Mouse (Mus musculus): ENCODE measurements around the gene Samd5.
A peak's percentile ranks its signal among the peaks of the same experiment; 100 is the strongest.

Gene Samd5

DNA sequence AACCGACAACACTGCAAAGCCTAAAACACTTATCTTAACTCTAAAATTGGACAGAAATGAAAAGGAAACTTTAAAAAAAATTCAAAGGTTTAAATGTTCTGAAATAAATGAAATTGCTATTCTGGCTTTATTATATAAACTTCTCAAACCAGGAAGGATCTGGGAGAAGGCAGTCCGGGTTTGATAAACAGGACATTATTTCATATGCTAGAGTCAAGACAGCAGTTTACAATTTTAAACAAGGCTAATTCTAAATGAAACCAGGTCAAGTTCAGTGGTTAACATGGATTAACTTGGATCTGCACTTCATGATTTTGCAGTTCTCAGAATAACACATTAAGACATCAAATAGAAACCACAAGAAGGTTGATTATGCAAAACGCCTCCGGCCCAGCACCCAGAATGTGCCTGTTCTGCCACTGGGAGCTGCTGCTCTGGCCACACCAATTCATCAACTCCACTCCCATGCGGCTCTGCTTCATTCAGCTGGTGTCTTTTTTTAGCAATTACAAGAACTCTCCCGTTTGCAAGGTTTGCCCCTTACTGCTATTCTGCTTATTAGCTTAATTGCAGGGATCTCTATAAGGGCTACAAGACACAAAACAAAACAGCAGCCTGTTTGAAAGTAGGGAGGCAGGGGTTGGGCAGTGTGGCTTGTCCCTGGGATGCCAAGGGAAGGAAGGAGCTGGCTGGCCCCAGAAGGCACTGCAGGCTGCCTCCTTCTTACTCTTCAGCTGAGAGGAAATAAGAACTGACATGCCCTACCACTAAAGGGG, 24.8 kb downstream of the Samd5 start:
- no peak for DNase-seq (ENCODE audit: low read depth)

DNA sequence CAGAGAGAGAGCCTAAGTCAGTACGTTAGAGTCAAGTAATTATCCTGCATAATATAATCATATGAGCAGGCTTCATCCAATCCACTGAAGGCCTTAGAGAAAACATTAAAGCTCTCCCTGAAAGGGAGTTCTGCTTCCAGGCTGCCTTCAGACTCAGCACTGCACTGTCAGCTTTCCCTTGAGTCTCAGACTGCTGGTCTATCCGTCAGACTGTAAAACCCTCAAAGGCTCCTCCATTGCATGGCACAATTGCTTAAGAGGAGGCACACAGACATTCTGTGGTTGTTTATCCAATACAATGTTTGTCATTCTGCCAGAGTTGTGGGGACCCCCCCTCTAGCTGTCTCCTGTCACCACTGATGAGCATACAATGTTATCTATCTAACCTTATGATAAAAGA, 26.5 kb downstream of the Samd5 start:
- no peak for DNase-seq (ENCODE audit: low read depth)

DNA sequence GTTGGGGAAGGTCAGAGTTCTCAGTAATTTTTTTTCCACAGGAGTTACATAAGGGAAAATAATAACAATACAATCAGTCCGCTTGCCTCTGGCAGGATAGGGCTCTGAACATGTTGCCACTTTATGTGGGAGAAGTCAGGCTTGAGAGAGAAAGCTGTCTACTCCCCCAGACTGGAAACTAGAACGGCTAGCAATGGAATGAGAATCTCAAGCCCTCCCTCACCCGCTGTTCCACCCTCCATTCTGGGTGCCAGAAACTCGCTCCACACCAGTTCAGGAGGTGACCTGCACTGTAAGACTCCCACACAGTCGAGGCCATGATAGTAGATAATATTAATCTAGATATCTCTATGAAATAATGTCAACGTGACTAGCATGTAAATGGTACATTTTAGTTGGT, 27.3 kb downstream of the Samd5 start:
- DNase-seq (ENCODE audit: low read depth): no peak

DNA sequence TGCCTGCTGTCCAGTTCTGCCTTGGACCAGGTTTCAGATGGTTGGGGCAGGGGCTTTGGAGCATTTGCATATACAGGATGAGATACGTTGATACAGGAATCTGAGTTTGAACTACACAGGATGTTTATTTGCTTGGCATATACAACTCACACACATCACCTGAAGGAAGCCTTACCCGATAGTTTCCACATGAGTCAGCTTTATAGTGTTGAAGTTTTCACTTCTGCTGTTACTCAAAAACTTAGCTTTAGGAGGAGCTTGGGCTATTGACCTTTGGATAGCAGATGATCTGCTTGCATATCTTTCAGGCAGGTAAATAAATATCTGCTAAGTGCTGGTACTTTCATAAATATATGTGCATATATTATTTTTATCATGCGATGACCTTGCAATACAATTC, 28.6 kb downstream of the Samd5 start:
- no peak for DNase-seq (ENCODE audit: low read depth)

DNA sequence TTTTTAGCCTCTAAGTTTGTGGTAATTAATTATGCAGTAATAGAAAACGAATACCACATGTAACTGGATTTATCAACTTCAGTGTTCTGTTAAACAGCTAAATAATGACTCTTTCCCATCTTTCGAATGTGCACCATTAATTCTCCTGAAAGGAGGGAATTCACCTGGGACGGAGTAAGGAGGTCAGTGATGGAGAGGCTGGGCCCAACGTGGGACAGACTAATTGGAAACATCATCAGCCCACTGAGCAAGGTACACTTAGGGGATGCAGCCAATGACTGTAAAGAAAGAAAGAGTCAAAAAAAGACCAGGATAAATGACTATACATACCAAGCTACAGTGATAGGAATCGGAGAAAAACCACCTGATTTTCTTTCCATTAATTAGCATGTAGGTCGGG, 31.5 kb downstream of the Samd5 start:
- DNase-seq (ENCODE audit: low read depth): no peak

DNA sequence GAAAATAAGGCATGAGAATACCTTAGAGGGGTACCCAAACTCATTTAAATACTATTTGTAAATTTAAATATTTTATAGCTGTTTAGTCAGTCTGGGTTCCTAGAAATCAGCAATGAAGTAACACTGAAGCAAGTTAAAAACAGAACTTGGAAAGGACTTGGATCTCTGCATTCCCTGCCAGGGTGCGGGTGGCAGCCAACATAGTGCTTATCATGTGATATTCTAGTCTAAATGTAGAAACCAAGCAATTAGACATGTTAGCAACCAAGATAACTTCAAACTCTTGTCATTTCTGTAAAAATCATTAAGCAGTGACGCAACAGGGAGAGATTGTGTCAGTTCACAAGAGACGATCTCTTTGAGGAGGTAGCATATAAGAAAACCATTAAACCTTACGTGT, 32.9 kb downstream of the Samd5 start:
- no peak for DNase-seq (ENCODE audit: low read depth)

DNA sequence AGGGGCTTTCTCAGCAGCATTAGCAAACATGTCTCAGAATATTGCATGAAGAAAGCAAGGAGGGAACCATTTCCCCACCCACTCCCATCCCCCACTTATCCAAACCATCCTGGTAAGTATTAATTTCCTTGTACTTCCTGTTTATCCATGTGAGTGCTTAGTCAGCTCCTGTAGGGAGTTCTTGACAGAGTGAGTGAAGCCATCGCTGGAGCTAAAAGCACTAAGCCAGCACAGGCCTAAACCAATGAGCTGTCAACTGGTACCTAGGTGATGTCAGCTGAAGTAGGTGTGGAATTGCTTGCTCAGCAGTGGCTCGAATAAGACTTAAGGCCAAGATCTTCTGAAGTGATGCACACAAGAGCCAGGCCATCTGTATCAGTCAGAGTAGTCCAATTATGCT, 34.3 kb downstream of the Samd5 start:
- no peak for DNase-seq (ENCODE audit: low read depth)

DNA sequence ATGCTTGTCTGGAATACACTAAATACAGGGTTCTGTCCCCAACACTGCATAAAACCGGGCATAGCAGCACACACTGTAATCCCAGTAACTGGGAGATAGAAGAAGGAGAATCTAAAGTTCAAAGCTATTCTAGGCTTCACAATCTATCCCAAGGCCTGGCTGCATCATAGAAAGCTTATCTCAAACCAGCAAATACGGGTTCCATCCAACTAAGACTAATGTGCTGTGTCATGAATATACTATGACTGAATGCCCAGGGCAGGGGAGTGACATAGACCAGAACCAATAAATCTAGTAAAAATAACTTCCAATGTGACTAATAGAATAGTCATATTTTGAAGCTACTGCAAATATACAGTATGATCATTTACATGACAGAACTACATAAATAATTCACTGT, 35.0 kb downstream of the Samd5 start:
- DNase-seq (ENCODE audit: low read depth): no peak

DNA sequence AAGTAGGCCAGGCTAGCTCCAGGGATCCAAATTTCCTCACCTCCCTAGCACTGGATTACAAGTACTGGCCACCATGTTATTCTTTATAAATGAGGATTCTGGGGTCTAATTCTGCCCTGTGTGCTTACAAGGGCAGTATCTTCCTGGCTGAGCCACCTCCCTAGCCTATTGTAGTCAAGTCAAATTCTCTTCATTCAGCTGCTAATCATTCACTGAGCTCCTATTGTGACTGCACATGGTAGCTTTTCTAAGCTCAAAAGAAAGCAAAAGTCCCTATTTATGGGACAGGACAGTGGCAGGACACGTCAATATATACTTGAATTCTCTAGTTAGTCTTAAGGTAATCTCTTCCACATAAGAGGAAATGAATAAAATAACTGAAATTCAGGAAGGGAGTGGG, 49.7 kb downstream of the Samd5 start:
- DNase-seq (ENCODE audit: low read depth): no peak

DNA sequence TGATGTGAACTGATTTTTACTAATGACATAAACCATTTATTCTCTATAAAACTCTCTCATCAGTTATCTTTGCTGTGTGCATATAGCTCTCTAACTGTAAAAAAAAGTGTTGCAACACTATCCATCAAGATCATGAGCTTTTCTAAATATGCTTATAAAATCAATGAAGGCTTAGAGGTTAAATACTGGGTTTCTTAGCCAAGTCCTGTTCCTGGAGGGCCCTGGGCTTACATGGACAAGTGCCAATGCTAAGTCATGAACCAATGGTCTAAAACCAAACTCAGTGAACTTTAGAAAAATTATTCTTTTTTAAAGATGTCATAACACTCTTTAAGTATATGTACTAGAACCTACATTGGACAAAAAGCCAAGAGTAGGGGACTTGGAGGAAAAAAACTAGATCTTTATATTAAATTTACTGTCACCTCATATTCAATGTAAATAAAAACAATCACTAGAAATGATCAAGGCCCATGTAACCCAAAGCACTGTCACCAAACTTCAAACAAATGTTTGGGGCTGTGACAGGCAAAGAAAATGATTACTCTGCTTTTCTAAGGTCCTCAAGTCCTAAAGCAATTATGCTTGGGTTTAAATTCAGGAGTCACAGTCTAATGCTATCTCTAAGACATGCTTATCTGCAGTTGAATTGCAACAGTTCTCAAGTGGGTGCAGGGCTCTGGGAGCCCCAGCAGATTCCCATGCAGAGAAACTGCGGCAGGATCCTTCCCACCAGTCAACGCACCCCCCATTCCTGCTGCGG, 52.9 kb downstream of the Samd5 start:
- no peak for DNase-seq (ENCODE audit: low read depth)

DNA sequence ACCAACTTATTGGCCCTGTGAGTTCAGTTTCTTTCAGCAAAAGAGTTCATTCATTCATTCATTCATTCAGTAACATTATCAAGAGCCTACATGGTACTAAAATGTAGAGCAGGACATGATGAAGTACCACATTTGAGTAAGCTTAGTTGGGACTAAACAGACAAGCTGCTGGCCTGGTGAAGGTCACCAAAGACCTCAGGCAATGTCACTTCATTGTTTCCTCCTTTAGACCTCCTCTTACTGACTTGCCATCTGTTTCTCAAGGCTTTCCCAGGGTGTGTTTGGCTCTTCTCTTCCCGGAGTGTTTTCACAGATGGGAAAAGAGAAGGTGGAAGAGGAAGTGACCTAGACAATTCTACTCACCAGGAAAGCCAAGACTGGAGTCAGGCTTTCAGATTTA, 54.0 kb downstream of the Samd5 start:
- no peak for DNase-seq (ENCODE audit: low read depth)

DNA sequence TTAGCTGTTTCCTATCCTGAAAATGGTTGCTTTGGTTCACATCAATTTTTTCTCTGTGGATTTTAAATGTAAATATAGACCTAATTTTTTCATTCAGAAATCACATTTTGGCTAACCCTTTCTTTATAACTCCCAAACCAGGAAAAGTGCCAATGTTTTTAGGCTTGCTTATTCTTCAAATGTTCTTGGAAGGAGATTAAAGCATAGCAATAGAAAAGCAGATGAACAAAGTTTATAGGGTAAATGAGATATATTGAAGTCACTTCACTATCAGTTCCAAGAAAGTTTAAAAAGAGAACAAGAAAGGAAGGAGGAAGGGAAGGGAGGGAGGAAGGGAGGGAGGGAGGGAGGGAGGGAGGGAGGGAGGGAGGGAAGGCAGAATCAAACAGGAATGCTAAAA, 60.0 kb downstream of the Samd5 start:
- DNase-seq (ENCODE audit: low read depth): no peak

DNA sequence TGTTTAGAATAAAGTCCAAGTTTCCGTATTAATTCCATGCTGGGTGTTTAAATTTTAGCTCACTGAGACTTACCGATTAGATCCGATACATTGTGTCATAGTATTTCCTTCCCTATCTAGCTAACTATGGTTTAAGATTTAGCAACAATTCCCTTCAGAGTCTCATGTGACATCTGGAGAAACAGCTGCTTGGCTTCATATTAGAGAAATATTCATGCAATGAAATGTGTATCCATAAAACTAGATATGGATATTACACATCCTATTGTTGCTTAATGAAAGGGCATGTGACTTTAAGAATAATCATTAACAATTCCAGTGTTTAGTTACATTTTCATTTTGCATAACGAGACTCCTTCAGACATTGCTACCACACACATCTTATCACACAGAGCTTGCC, 66.2 kb downstream of the Samd5 start:
- no peak for DNase-seq (ENCODE audit: low read depth)

DNA sequence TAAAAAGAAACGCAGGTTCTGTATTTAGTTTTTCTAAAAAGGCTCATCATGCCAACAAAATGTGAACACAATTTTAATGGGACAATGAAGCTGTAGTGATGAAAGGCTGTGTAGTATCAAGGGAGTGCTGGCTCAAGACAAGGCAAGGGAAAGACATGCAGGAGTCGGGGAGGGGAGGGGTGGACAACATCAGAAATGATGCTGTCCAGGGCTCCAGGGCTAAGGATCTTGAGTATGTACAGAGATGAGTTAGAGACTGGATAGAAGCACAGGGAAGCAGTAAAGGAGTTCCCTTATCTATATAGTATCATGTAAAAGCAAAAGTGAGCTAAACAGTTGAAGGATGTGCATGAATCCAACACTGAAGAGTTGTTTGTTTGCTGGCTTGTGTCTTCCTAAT, 67.9 kb downstream of the Samd5 start:
- DNase-seq (ENCODE audit: low read depth): no peak

DNA sequence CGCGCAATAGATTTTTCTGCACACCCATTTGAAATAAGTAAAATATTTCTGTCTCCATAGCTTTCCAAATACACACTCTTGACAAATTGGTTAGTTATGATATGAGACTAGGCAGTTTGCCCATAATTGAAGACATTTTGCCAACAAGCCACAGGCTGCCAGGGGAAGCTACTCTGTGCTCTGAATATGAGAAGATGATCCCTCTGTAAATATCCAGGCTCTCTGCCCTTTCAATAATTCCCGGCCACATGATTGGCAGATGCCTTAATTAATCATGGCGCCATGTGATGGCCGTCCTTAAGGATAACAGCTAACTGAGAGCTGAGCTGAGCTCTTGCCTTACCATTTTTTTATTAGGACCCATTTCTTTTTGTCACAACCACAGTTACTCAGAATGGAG, 69.4 kb downstream of the Samd5 start:
- DNase-seq (ENCODE audit: low read depth): no peak

DNA sequence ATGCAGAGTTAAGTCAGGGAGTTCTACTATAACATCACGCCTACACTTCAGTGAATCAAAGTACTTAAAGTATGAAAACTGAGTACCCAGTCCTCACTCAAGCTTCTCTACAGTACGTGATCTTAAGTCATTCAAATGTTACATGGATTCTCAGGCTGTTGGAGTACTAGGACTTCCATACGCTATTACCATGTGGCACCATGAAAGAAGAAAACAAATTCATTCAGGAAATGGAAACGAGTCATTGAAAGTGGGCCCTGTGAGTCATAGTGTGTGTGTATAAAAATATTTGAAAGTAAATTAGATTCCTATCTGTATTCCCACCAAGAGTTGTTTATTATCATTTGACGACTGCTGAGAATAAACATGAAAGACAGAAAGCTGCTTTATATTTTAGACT, 71.7 kb downstream of the Samd5 start:
- no peak for DNase-seq (ENCODE audit: low read depth)

DNA sequence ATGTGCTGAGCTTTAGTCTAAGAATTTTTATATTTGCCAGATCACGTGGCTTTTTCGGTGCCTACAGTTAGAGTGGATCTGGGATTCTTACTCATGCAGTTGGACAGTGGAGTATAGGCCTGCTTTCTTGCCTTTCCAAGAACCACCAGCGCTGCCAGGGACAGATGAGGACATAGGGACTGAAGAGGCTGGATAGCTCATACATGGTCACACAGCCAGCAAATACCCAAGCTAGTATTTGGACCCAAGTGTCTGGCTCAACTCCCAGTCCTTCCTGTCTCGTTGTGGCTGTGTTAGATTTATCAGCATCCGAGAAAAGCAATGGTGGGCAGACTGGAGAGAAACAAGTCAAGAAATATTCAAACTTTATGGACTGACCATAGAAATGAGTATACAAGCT, 72.2 kb downstream of the Samd5 start:
- no peak for DNase-seq (ENCODE audit: low read depth)

DNA sequence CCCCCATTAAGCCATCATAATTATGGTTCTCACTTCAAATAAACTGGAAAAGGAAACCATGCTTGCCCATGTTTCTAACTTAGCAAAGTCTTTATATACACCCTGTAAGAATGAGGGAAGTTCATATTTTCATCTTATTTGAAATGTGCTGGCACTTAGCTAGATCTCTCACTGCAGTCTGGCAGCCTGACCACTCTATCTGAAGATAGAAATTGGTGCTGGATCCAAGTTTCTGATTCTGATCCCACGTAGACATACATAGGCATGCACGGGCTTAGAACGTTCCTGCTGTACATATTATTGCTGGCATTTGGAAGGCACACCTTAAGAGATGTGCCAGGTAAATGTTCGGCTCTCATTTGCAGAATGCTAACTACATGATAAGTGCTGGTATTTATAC, 72.6 kb downstream of the Samd5 start:
- DNase-seq (ENCODE audit: low read depth): no peak

DNA sequence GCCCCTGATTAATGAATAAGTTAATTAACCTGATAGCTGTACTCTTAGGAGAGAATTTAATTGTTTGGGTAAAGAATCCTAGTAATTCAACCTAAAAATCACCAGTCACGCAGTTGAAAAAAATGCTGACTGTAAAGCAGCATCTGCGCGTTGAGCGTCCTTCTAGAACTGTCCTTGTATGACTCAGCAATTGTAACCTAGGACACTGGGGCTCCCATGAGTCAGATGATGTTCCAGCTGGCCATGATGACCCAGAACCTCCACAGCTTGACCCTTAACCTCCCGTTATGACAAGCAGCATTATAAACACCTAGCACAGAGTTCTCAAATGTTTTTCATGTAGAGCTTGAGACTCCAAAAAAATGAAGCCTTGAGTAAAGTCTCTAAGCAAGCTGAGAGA, 78.8 kb downstream of the Samd5 start:
- no peak for DNase-seq (ENCODE audit: low read depth)

DNA sequence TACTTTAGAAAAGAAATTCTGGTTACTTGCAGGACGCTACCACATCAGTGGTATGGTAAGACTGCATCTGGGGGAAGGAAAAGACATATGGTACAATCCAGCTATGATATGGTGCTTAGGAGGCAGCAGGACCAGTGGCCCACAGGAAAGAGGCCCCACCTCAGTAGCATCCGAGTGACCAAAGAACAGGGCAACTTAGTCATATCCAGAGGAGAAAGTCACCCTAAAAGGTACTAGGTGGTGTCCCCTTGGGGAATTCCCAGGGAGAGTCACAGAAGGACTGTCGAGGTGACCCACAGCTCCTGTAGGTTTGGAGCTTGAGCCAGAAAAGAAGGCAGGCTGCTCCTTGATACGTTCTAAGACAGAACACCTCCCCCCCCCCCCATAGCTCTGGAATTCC, 80.3 kb downstream of the Samd5 start:
- DNase-seq (ENCODE audit: low read depth): no peak

DNA sequence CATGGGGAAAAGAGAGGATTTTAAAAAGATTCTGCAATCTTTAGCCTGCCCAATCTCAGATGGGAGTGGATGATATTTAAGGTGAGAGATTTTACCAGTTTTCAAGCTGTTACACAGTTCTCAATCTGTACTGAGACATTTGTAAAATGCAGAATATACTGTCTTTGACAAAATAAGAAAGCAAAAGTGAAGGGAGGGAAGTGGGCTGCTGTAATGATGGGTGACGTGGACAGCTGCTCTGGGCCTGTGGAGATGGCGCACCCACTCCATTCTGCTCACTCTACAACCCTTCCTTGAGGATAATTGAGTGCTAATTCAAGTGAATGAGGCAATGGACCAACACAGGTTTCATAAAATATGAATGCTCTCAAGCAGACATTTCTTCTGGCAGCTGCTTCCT, 84.4 kb downstream of the Samd5 start:
- no peak for DNase-seq (ENCODE audit: low read depth)

DNA sequence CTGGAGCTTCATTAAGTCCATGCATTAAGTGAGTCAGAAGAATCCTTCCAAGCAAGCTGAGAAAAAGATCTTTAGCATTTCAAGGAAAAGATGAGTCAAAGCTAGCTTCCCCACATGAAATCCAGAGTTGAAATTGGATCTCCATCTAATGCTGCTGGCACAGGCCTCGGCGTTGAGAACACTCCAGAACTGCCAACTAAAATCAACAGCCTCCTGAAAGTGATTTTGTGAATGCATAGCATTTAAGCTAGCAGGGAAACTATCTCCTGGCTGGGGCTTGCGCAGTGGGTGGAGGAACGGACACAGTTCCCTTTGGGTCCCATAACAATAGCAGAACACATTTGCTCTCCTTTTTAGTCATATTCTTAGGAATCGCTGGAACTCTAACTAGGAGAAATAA, 88.7 kb downstream of the Samd5 start:
- no peak for DNase-seq (ENCODE audit: low read depth)

DNA sequence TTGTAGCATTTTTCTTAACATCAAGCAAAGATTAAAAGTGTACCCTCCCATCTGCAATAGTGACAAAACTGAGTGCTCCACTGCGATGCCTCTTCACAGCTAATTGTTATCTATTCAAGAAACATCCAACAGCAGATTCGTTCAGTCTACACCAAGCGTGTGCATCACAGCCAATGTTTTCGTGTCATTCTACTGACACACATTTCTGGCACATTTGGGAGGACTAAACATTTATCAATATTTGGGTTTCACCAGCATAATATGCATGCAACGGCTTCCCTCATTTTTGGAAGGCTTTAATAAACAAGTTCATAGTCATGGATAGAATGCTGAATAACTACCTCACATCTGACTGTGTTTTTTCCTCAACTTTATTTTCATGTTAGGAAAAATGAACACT, 95.6 kb downstream of the Samd5 start:
- DNase-seq (ENCODE audit: low read depth): no peak

DNA sequence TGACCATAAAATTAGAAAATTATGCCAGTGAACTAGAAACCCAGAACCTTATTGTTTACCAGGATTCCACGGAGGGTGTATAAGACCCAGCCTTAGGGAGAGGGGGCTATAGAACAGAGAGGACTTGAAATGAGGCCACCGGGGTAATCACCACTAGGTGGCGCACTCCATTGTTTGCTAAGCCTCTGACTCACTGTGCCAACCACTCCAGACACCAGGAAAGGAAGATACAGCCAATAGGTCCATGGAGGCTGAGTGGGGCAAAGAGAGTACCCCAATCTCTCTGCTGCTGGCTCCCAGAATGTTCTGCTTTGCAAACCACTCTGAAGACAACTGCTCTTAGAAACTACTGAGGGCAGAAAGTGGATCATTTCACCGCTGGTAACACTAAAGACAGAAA, 99.4 kb downstream of the Samd5 start:
- DNase-seq (ENCODE audit: low read depth): peak; percentile 17
